Mouse (Mus musculus) MEL (cell line): ENCODE measurements around the gene Irf5. TPM values are rescaled to one million over a fixed set of nuclear protein-coding genes. Genes with fewer than 3 reads are reported as not detected.

Experiments used
- DNase-seq: peaks from one replicate; pipeline ENCODE4 v3.0.0; 2011; ENCODE audit warnings: low read depth, low spot score
- H3K27ac ChIP-seq: 2 replicates; pipeline ENCODE4 v1.5.1; 2012; ENCODE audit warnings: low read depth, mild to moderate bottlenecking, control low read depth, low read length, moderate library complexity; ENCODE audit not compliant: control insufficient read depth
- H3K27me3 ChIP-seq, 2 experiments: fragments of 150-350 bp in 1 of 2; sonication (generic) in 1 of 2; 2 replicates each; pipeline ENCODE4 v1.6.1; 2012; ENCODE audit warnings: low read length in 2 of 2, mild to moderate bottlenecking in 2 of 2, improper control_type of control experiment in 1 of 2, moderate library complexity in 1 of 2; ENCODE audit not compliant: insufficient read depth in 2 of 2, control insufficient read depth in 1 of 2
- H3K36me3 ChIP-seq, 2 experiments: 2 replicates each; pipeline ENCODE4 v1.6.1; 2012 to 2014; ENCODE audit warnings: low read length in 2 of 2, improper control_type of control experiment in 1 of 2, inconsistent platforms in 1 of 2, mild to moderate bottlenecking in 1 of 2; ENCODE audit not compliant: insufficient read depth in 2 of 2, control insufficient read depth in 1 of 2
- H3K4me1 ChIP-seq, 2 experiments: fragments of 150-350 bp in 1 of 2; sonication (generic) in 1 of 2; 2 replicates each; pipeline ENCODE4 v1.6.1; 2012; ENCODE audit warnings: low read length in 2 of 2, improper control_type of control experiment in 1 of 2, mild to moderate bottlenecking in 1 of 2; ENCODE audit not compliant: insufficient read depth in 2 of 2, control insufficient read depth in 1 of 2
- H3K4me3 ChIP-seq, 2 experiments: fragments of 150-350 bp in 1 of 2; sonication (generic) in 1 of 2; 2 replicates each; pipeline ENCODE4 v1.5.1; 2012; ENCODE audit warnings: low read depth in 2 of 2, low read length in 2 of 2, mild to moderate bottlenecking in 2 of 2, moderate library complexity in 2 of 2, control low read depth in 1 of 2, improper control_type of control experiment in 1 of 2; ENCODE audit not compliant: control insufficient read depth in 1 of 2, insufficient read depth in 1 of 2
- H3K79me2 ChIP-seq: 2 replicates; pipeline ENCODE4 v1.6.1; 2012; ENCODE audit warnings: mild to moderate bottlenecking, low read length, moderate library complexity; ENCODE audit not compliant: control insufficient read depth, poor library complexity, insufficient read depth
- H3K9ac ChIP-seq: 2 replicates; pipeline ENCODE4 v1.6.1; 2012; ENCODE audit warnings: low read depth, mild to moderate bottlenecking, control low read depth, low read length, moderate library complexity; ENCODE audit not compliant: control insufficient read depth, poor library complexity, severe bottlenecking
- H3K9me3 ChIP-seq: fragments of 150-350 bp; sonication (generic); replicated peaks from 2 replicates; pipeline ENCODE4 v1.6.1; 2012; ENCODE audit warnings: mild to moderate bottlenecking, low read length, improper control_type of control experiment, moderate library complexity; ENCODE audit not compliant: insufficient read depth
- BHLHE40 ChIP-seq: IDR thresholded peaks from 2 replicates; pipeline ENCODE4 v1.6.1; 2012; ENCODE audit warnings: low read depth, mild to moderate bottlenecking, inconsistent platforms, low read length, improper control_type of control experiment, borderline replicate concordance
- CTCF ChIP-seq, 3 experiments: IDR thresholded peaks in 2 of 3; conservative IDR thresholded peaks in 1 of 3; 2 replicates each; pipeline ENCODE4 v1.5.1; 2011 to 2012; ENCODE audit warnings: low read length in 3 of 3, low read depth in 2 of 3, mild to moderate bottlenecking in 2 of 3, improper control_type of control experiment in 1 of 3, inconsistent platforms in 1 of 3, mixed read lengths in 1 of 3, moderate library complexity in 1 of 3; ENCODE audit not compliant: control insufficient read depth in 1 of 3, insufficient read depth in 1 of 3, poor library complexity in 1 of 3, severe bottlenecking in 1 of 3
- ETS1 ChIP-seq: IDR thresholded peaks from 2 replicates; pipeline ENCODE4 v1.6.1; 2012; ENCODE audit warnings: low read depth, mild to moderate bottlenecking, inconsistent platforms, low read length, improper control_type of control experiment, moderate library complexity
- GABPA ChIP-seq: IDR thresholded peaks from 2 replicates; pipeline ENCODE4 v1.6.1; 2012; ENCODE audit warnings: low read depth, mild to moderate bottlenecking, inconsistent platforms, low read length, improper control_type of control experiment, moderate library complexity
- KAT2A ChIP-seq: conservative IDR thresholded peaks from 2 replicates; pipeline ENCODE4 v1.6.1; 2012; ENCODE audit warnings: low read depth, low read length, improper control_type of control experiment, inconsistent platforms
- MAX ChIP-seq: IDR thresholded peaks from 2 replicates; pipeline ENCODE4 v1.6.1; 2011; ENCODE audit warnings: low read length, improper control_type of control experiment
- MXI1 ChIP-seq: IDR thresholded peaks from 2 replicates; pipeline ENCODE4 v1.6.1; 2011; ENCODE audit warnings: mild to moderate bottlenecking, low read depth, low read length, improper control_type of control experiment
- MYB ChIP-seq: IDR thresholded peaks from 2 replicates; pipeline ENCODE4 v1.6.1; 2011; ENCODE audit warnings: mild to moderate bottlenecking, low read depth, low read length, improper control_type of control experiment
- MYC ChIP-seq: IDR thresholded peaks from 2 replicates; pipeline ENCODE4 v1.6.1; 2011; ENCODE audit warnings: low read depth, mild to moderate bottlenecking, low read length, improper control_type of control experiment, moderate library complexity
- NRF1 ChIP-seq: IDR thresholded peaks from 2 replicates; pipeline ENCODE4 v1.6.1; 2014; ENCODE audit warnings: low read depth, mild to moderate bottlenecking, inconsistent platforms, low read length, improper control_type of control experiment, moderate library complexity; ENCODE audit not compliant: poor library complexity, insufficient read depth, severe bottlenecking
- POLR2A ChIP-seq, 2 experiments: IDR thresholded peaks; 2 replicates each; pipeline ENCODE4 v1.6.1; 2011 to 2012; ENCODE audit warnings: low read length in 2 of 2, mild to moderate bottlenecking in 2 of 2, control low read depth in 1 of 2, improper control_type of control experiment in 1 of 2, low read depth in 1 of 2, moderate library complexity in 1 of 2; ENCODE audit not compliant: control insufficient read depth in 1 of 2, insufficient read depth in 1 of 2, poor library complexity in 1 of 2
- RAD21 ChIP-seq: IDR thresholded peaks from 2 replicates; pipeline ENCODE4 v1.6.1; 2011; ENCODE audit warnings: mild to moderate bottlenecking, low read depth, low read length, improper control_type of control experiment
- SMC3 ChIP-seq: IDR thresholded peaks from 2 replicates; pipeline ENCODE4 v1.6.1; 2011; ENCODE audit warnings: low read depth, low read length, improper control_type of control experiment
- TBP ChIP-seq: IDR thresholded peaks from 2 replicates; pipeline ENCODE4 v1.8.0; 2011; ENCODE audit warnings: low read depth, low read length, improper control_type of control experiment
- ZC3H11A ChIP-seq: IDR thresholded peaks from 2 replicates; pipeline ENCODE4 v1.6.1; 2012; ENCODE audit warnings: low read depth, mild to moderate bottlenecking, inconsistent platforms, low read length, improper control_type of control experiment
- ZMIZ1 ChIP-seq: IDR thresholded peaks from 2 replicates; pipeline ENCODE4 v1.6.1; 2012; ENCODE audit warnings: low read depth, mild to moderate bottlenecking, inconsistent platforms, low read length, improper control_type of control experiment, moderate library complexity
- ZNF384 ChIP-seq: IDR thresholded peaks from 2 replicates; pipeline ENCODE4 v1.6.1; 2012; ENCODE audit warnings: low read depth, mild to moderate bottlenecking, inconsistent platforms, low read length, improper control_type of control experiment
- polyA plus RNA-seq, 2 experiments: library from polyadenylated mRNA; stranded (reverse) in 1 of 2; unstranded in 1 of 2; fragments of >175 nt in 1 of 2; fragments of >200 nt in 1 of 2; gene quantifications; 2 replicates each; pipeline versions ENCODE4 v1.2.1 to v1.2.4; 2012; ENCODE audit warnings: low replicate concordance in 2 of 2, low read depth in 1 of 2; ENCODE audit not compliant: insufficient read length in 2 of 2, insufficient read depth in 1 of 2, missing spikeins in 1 of 2
- total RNA-seq: library from RNA; depleted of rRNA; stranded (reverse); fragments of 300-350 nt; gene quantifications from 2 replicates; pipeline ENCODE4 v1.2.3, GENCODE M21; 2012

Gene Irf5
- total and polyA plus RNA-seq, 3 experiments = 9.7 to 13.3 TPM; not detected in 1

GRCm38 (mm10) chr6:29509086-29509485 lies 17.3 kb upstream of the Irf5 start:
- Histone ChIP-seq H3K79me2 (no peaks in the 10 kb centered on the region; the same call in 1 of the 2 replicates), H3K27ac (no peak overlapping the region), H3K4me1 (peaks cover 5 to 7% of the 10 kb centered on the region in 2 experiments; a peak in 3 of 4 replicates), H3K27me3 (peaks cover 14 to 18% of the 10 kb centered on the region in 2 experiments), H3K9ac (no peak overlapping the region), H3K9me3 (no peaks in the 10 kb centered on the region)
- TF ChIP-seq MAX = no peak
- TF ChIP-seq GABPA = no peak
- TF ChIP-seq, all 39 proteins: peak for 0
- DNase-seq = no peak
- no peak overlapping the region for H3K4me3 ChIP-seq
- no peaks in the 10 kb centered on the region for H3K36me3 ChIP-seq

- H3K36me3 ChIP-seq = no peaks in the 10 kb centered on the region
- H3K4me3 ChIP-seq = peak overlapping the region; percentile 52 to 76
- peak; percentile 69 for DNase-seq
- no peaks in the 10 kb centered on the region for H3K9me3 ChIP-seq
- TF ChIP-seq ZMIZ1 (no peak), NRF1 (peak; percentile 47; the same call in 1 of the 2 replicates), ETS1 (peak; percentile 41; the same call in 1 of the 2 replicates), POLR2A (IDR thresholded peaks at IDR 0.05; ENCODE audit: control insufficient read depth in 1 of 2, insufficient read depth in 1 of 2, low read depth in 1 of 2, low read length in 2 of 2, poor library complexity in 1 of 2) (peak in 1 of 2 experiments; percentile 29; a peak in 1 of 4 replicates), BHLHE40 (no peak), TBP (0 out of 2 replicates have a peak, but pooled peaks have one; percentile 22), MYB (no peak), KAT2A (no peak), MYC (no peak), ZNF384 (no peak)
- H3K79me2 ChIP-seq = no peaks in the 10 kb centered on the region; the same call in 1 of the 2 replicates
- H3K9ac ChIP-seq = peak overlapping the region; percentile 71
- peaks cover 3 to 8% of the 10 kb centered on the region in 2 experiments; a peak in 3 of 4 replicates for H3K27me3 ChIP-seq
- peak overlapping the region; percentile 33; the same call in 1 of the 2 replicates for H3K27ac ChIP-seq
- no peaks in the 10 kb centered on the region for H3K4me1 ChIP-seq
These were observed 13.1 kb upstream of the Irf5 start for GRCm38 (mm10) chr6:29513284-29513683.

GRCm38 (mm10) chr6:29517139-29517538 lies 9.3 kb upstream of the Irf5 start:
- no peak overlapping the region for H3K27ac ChIP-seq
- H3K27me3 ChIP-seq = no peaks in the 10 kb centered on the region; a peak in 1 of 4 replicates
- peak; percentile 86 to 92 (median 92) for TF ChIP-seq CTCF (IDR thresholded peaks at IDR 0.05 in 2 of 3, conservative IDR thresholded peaks at IDR 0.05 in 1 of 3; ENCODE audit: control insufficient read depth in 1 of 3, insufficient read depth in 1 of 3, low read depth in 2 of 3, low read length in 3 of 3, poor library complexity in 1 of 3, severe bottlenecking in 1 of 3)
- peak; percentile 90 for TF ChIP-seq SMC3
- TF ChIP-seq RAD21 = peak; percentile 58
- TF ChIP-seq MXI1 = no peak
- peak; percentile 53 for TF ChIP-seq ZC3H11A
- DNase-seq = peak; percentile 85
- no peak overlapping the region for H3K4me3 ChIP-seq
- no peaks in the 10 kb centered on the region for H3K36me3 ChIP-seq
- H3K9ac ChIP-seq = no peak overlapping the region
- no peaks in the 10 kb centered on the region; the same call in 1 of the 2 replicates for H3K79me2 ChIP-seq
- no peaks in the 10 kb centered on the region for H3K9me3 ChIP-seq
- H3K4me1 ChIP-seq = no peaks in the 10 kb centered on the region
